ENCODE assay signal across 22 mouse cellular contexts in the genomic region with DNA sequence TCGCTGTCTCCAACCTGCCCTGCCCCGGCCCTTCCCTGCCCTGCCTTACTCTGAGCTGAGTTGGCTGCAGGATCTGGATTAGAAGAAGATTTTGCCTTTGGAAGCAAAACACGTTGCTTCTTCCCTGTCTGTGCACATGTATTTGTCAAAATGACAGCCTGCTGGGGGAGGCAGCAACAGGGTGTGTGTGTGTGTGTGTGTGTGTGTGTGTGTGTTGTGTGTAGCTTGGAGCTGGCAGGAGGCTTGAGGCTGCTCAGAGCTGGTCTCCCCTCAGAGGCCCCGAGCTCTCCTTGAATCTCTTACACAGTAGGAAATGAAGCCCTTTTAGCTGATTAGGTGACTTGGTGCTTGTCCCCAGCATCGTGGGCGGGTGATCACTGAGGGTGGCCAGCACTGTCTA. TPM values are rescaled to one million over a fixed set of nuclear protein-coding genes. Genes with fewer than 3 reads are reported as not detected.
DNase-seq lines count a peak whose midpoint lies in the region; ATAC-seq and TF ChIP-seq lines count a peak whose summit lies in the region.
"Had no signal": no experiment of that assay in that cellular context is flagged by ENCODE, and none has a peak within 500 bp of the region (broad histone marks: within the 10 kb centered on the region; RNA-seq: fewer than 3 reads in every experiment).

No protein-coding gene starts in this region.

- no peak overlapping the region for H3K4me3 ChIP-seq in forebrain, postnatal 0 days (ENCODE audit: low read depth, low read length)
- no peak overlapping the region for H3K4me3 ChIP-seq in forebrain, embryonic 15.5 days
- no peak overlapping the region for H3K4me3 ChIP-seq in limb, embryonic 12.5 days (replicated peaks)
- no peak overlapping the region for H3K4me3 ChIP-seq in midbrain, embryonic 14.5 days (replicated peaks; ENCODE audit: low read depth, low read length)
- H3K4me3 ChIP-seq: erythroblast, embryonic 14.5 days; hindbrain, embryonic 12.5 days; liver, embryonic 13.5 days; lung, embryonic 15.5 days; midbrain, embryonic 13.5 days; myocyte had no signal

- peak; percentile 63; the same call in 1 of the 2 replicates for ATAC-seq in forebrain, postnatal 0 days
- no peak for ATAC-seq in forebrain, embryonic 15.5 days (replicated peaks)
- ATAC-seq in limb, embryonic 12.5 days (ENCODE audit: insufficient number of reproducible peaks, insufficient read depth, low FRiP score, low TSS enrichment, low read depth), result no peak
- ATAC-seq in midbrain, embryonic 14.5 days (ENCODE audit: low FRiP score, low TSS enrichment), result no peak
- ATAC-seq: midbrain, embryonic 13.5 days had no signal

- H3K4me1 ChIP-seq in forebrain, postnatal 0 days (ENCODE audit: insufficient read depth), result no peaks in the 10 kb centered on the region
- no peaks in the 10 kb centered on the region for H3K4me1 ChIP-seq in forebrain, embryonic 15.5 days
- peaks cover 49% of the 10 kb centered on the region for H3K4me1 ChIP-seq in limb, embryonic 12.5 days (replicated peaks)
- H3K4me1 ChIP-seq in midbrain, embryonic 14.5 days (ENCODE audit: control insufficient read depth, insufficient read depth, low read length), result no peaks in the 10 kb centered on the region
- H3K4me1 ChIP-seq: liver, embryonic 13.5 days; midbrain, embryonic 13.5 days had no signal

- H3K27ac ChIP-seq in forebrain, postnatal 0 days (ENCODE audit: low read depth, low read length), result no peak overlapping the region
- H3K27ac ChIP-seq in forebrain, embryonic 15.5 days (replicated peaks), result no peak overlapping the region
- peak overlapping the region; percentile 41; the same call in 1 of the 2 replicates for H3K27ac ChIP-seq in limb, embryonic 12.5 days
- H3K27ac ChIP-seq in midbrain, embryonic 14.5 days (replicated peaks; ENCODE audit: low read depth, low read length), result no peak overlapping the region
- H3K27ac ChIP-seq: hindbrain, embryonic 12.5 days; liver, embryonic 13.5 days; lung, embryonic 15.5 days; midbrain, embryonic 13.5 days had no signal

- peak; percentile 29 for DNase-seq in forebrain, postnatal 0 days
- DNase-seq in right cerebral cortex, adult 18-20 months, result peak; percentile 16
- DNase-seq in right cerebral cortex, postnatal 25 days, result no peak
- DNase-seq in c-Kit-positive CD71-positive TER-119-positive erythroid progenitor cells, embryonic 14.5 days (ENCODE audit: low spot score), result no peak
- no peak for DNase-seq in midbrain, embryonic 14.5 days
- no peak for DNase-seq in heart, postnatal 25 days (ENCODE audit: low spot score)
- DNase-seq: adrenal gland, adult 2 months; cerebellum, adult 11 months; cerebellum, postnatal 25 days; gastrocnemius, postnatal 10 days; kidney, adult 11 months; liver, embryonic 13.5 days; thymus, postnatal 36 days had no signal

- WGBS in forebrain, postnatal 0 days, result 77% methylated on average over 6 of the region's 6 CpGs
- 86% methylated on average over 6 of the region's 6 CpGs for WGBS in forebrain, embryonic 15.5 days
- 76% methylated on average over 6 of the region's 6 CpGs for WGBS in limb, embryonic 12.5 days
- WGBS in midbrain, embryonic 14.5 days, result 82% methylated on average over 6 of the region's 6 CpGs

- intact Hi-C loops in heart, postnatal 25 days (cut with DNase I), result no loop called here

- no peaks in the 10 kb centered on the region for H3K27me3 ChIP-seq in forebrain, postnatal 0 days (ENCODE audit: insufficient read depth, low read length)
- H3K27me3 ChIP-seq in forebrain, embryonic 15.5 days, result no peaks in the 10 kb centered on the region; the same call in 1 of the 2 replicates
- H3K27me3 ChIP-seq in limb, embryonic 12.5 days, result peaks cover 7% of the 10 kb centered on the region; the same call in 1 of the 2 replicates
- H3K27me3 ChIP-seq in midbrain, embryonic 14.5 days (ENCODE audit: control insufficient read depth, insufficient read depth, low read length), result no peaks in the 10 kb centered on the region
- H3K27me3 ChIP-seq: hindbrain, embryonic 12.5 days; liver, embryonic 13.5 days; lung, embryonic 15.5 days; midbrain, embryonic 13.5 days had no signal

- H3K36me3 ChIP-seq in forebrain, postnatal 0 days (ENCODE audit: insufficient read depth), result no peaks in the 10 kb centered on the region
- no peaks in the 10 kb centered on the region for H3K36me3 ChIP-seq in forebrain, embryonic 15.5 days
- H3K36me3 ChIP-seq in limb, embryonic 12.5 days, result 0 out of 2 replicates have a peak, but pooled peaks cover 10% of the 10 kb centered on the region
- H3K36me3 ChIP-seq in midbrain, embryonic 14.5 days (ENCODE audit: control insufficient read depth, insufficient read depth, low read length), result no peaks in the 10 kb centered on the region
- H3K36me3 ChIP-seq: hindbrain, embryonic 12.5 days; liver, embryonic 13.5 days; lung, embryonic 15.5 days; midbrain, embryonic 13.5 days had no signal

- TF ChIP-seq CTCF in forebrain, postnatal 0 days (IDR thresholded peaks at IDR 0.05; ENCODE audit: low read depth), result no peak

- no peak overlapping the region for H3K4me2 ChIP-seq in forebrain, postnatal 0 days (ENCODE audit: low read depth)
- H3K4me2 ChIP-seq in forebrain, embryonic 15.5 days (replicated peaks), result no peak overlapping the region
- no peak overlapping the region for H3K4me2 ChIP-seq in limb, embryonic 12.5 days
- H3K4me2 ChIP-seq in midbrain, embryonic 14.5 days (ENCODE audit: low read length), result no peak overlapping the region
- H3K4me2 ChIP-seq: hindbrain, embryonic 12.5 days; liver, embryonic 13.5 days; lung, embryonic 15.5 days; midbrain, embryonic 13.5 days had no signal

- H3K9me3 ChIP-seq in forebrain, postnatal 0 days (ENCODE audit: low read length), result no peaks in the 10 kb centered on the region
- no peaks in the 10 kb centered on the region for H3K9me3 ChIP-seq in forebrain, embryonic 15.5 days
- no peaks in the 10 kb centered on the region for H3K9me3 ChIP-seq in limb, embryonic 12.5 days
- H3K9me3 ChIP-seq in midbrain, embryonic 14.5 days (ENCODE audit: control insufficient read depth, low read length), result no peaks in the 10 kb centered on the region
- H3K9me3 ChIP-seq: hindbrain, embryonic 12.5 days; liver, embryonic 13.5 days; lung, embryonic 15.5 days had no signal

- H3K9ac ChIP-seq in forebrain, postnatal 0 days, result no peak overlapping the region
- no peak overlapping the region for H3K9ac ChIP-seq in forebrain, embryonic 15.5 days (replicated peaks)
- H3K9ac ChIP-seq in limb, embryonic 12.5 days (replicated peaks), result no peak overlapping the region
- no peak overlapping the region for H3K9ac ChIP-seq in midbrain, embryonic 14.5 days (replicated peaks; ENCODE audit: low read length)
- H3K9ac ChIP-seq: hindbrain, embryonic 12.5 days; liver, embryonic 13.5 days; lung, embryonic 15.5 days; midbrain, embryonic 13.5 days had no signal

RNA-seq across cellular contexts. Expression of a gene that starts 38.7 kb away (rescaled TPM):
- 0.62 and 1.5 TPM in 2 replicates for total RNA-seq in forebrain, postnatal 0 days (2014; rRNA removed)
- 1.6 and 1.8 TPM in 2 replicates for polyA plus RNA-seq in forebrain, postnatal 0 days (2015; fragmentation: Nextera tagmentation; extraction: Ambion mirVana)
- polyA plus RNA-seq in forebrain, embryonic 15.5 days (2015; fragmentation: Nextera tagmentation; extraction: Ambion mirVana), result 0.29 and 0.86 TPM in 2 replicates
- 45.3 and 50.4 TPM in 2 replicates for polyA plus RNA-seq in limb, embryonic 12.5 days (2016; fragmentation: Nextera tagmentation; extraction: Ambion mirVana)
- polyA plus RNA-seq in midbrain, embryonic 14.5 days (2014; fragmentation: Nextera tagmentation; extraction: Ambion mirVana), result 1.4 and 1.6 TPM in 2 replicates
- total RNA-seq in heart, postnatal 25 days (2021), result 1 to 10 TPM; 1.2 to 1.9 TPM
- total RNA-seq: megakaryocyte progenitor cell, adult 5-6 weeks; MEL had no signal
- polyA plus RNA-seq: erythroblast, embryonic 14.5 days had no signal

Comparison
In these comparisons a context has a peak if more than half of its experiments do, and no peak if none do; other contexts are left out.
1. DNase-seq: peak in forebrain, postnatal 0 days (single experiment) and right cerebral cortex, adult 18-20 months (single experiment); none in right cerebral cortex, postnatal 25 days (single experiment), c-Kit-positive CD71-positive TER-119-positive erythroid progenitor cells, embryonic 14.5 days (single experiment), midbrain, embryonic 14.5 days (single experiment) and heart, postnatal 25 days (single experiment).
2. RNA of a gene that starts 38.7 kb away (polyA plus RNA-seq): 45.3 to 50.4 TPM in limb, embryonic 12.5 days; 1.6 to 1.8 TPM in forebrain, postnatal 0 days, 1.4 to 1.6 TPM in midbrain, embryonic 14.5 days and 0.29 to 0.86 TPM in forebrain, embryonic 15.5 days; every median in the first group is over 10 times any median in the second.